Mouse (Mus musculus): Measurements from ENCODE around the gene Slc6a6.

Gene Slc6a6

GRCm38 (mm10) chr6:91683602-91684473, at the start of gene Slc6a6:
Slc6a6 (plus strand) TSS chr6:91684053.
- peak; percentile 92 for DNase-seq

- DNase-seq: no peak
Observed at GRCm38 (mm10) chr6:91634417-91634816, 49.4 kb upstream of the Slc6a6 start.

GRCm38 (mm10) chr6:91634876-91635275, 49.0 kb upstream of the Slc6a6 start:
- no peak for DNase-seq

- DNase-seq: no peak
Observed at GRCm38 (mm10) chr6:91638204-91638995, 45.5 kb upstream of the Slc6a6 start.

DNA sequence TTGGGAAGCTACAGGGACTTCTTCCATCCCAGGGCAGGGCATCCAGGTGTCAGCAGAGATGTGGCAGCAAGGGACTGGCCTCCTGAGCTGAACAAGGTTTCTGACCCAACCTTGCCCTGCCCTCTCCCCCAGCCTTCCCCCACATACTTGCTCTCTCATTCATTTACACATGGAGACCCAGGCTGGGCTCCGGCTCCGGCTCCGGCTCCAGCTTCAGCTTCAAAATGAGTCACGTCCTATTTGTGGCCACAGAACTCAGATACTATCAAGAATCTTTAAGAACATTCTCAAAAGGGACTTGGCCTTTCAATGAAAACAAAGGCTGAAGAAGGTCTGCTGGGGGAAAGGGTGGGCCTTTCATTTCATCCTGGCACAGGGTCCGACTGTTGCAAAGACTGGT, 40.8 kb upstream of the Slc6a6 start:
- no peak for DNase-seq

DNA sequence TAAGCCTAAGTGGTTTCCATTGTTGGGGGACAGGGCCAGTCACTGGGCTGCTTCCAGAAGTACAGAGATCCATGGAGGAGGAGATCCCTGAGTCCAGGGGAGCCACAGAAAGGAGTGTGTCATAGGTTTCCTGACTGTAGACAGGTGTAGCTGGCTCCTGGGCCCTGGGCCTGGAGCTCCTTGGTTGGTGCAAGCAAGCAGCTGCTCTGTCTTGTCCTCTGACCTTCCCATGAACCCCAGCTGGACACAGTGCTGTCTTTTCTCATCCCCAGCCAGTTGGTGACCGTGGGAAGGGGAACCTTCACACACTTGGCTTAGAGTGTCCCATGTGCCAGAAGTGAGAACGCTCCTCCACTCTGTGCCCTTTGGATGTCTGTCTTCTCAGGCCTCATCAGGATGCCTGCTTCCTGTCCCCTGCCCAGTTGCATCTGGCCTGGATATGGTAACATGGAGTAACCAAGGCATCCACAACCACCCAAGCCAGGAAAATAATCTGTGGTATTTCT, 40.4 kb upstream of the Slc6a6 start:
- no peak for DNase-seq

- no peak for DNase-seq
Observed at GRCm38 (mm10) chr6:91646019-91646418, 37.8 kb upstream of the Slc6a6 start.

DNA sequence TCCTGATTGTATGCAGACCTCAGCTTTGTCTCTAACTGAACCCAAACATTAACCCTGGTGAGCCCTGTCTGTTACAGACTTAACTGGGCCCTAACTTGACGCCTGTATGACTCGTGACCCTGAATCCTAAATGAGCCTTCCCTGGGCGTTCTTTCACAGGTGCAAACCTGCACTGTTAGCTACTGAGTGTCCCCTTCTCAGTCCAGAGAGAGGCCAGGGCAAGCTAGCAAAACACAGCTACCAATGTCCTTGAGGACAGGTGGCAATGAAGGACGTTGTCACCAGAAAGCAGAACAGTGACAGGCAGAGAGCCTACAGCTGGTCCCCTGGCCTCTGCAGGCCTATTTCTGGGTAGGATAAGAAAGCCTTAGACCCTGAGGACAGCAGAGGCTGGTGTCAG, 37.0 kb upstream of the Slc6a6 start:
- DNase-seq: no peak

GRCm38 (mm10) chr6:91647385-91647791, 36.5 kb upstream of the Slc6a6 start:
- DNase-seq: no peak

DNA sequence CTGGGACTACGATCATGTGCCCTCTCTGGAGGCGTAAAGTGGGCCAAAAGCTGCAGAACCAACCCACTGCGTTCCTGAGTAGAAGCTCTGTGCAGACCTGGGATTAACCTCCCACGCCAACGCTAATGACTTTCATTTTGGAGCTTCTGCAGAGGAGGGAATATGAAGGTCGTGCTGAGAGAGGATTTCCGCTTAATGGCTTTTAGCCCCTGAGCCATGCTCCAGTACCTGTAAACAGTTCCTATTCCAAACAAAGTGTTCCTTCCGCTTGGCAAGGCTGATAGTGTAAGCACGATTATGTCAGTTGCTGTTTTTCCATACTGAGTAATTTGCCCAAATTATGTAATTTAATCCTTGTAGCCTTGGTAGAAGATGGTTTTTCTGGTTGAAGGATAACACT, 33.6 kb upstream of the Slc6a6 start:
- DNase-seq: no peak

DNA sequence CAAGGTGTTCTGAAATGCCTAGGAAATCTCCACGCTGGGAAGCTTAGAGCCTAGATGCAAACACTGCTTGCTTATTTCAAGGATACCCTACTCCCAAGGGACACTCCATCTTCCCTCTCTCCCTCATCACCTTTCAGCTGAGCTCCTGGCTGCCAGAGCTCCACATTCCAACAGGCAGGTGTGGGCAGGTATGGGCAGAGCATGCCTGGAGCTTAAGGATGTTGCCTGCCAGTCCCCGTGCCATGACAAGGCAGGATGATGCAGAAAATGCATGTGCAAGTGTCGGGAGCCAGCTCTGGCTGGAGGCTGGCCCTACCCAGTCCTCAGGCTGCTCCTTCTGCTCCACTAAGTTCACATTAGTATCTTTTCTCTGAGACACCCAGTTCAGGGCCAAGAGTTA, 31.6 kb upstream of the Slc6a6 start:
- DNase-seq: no peak

DNA sequence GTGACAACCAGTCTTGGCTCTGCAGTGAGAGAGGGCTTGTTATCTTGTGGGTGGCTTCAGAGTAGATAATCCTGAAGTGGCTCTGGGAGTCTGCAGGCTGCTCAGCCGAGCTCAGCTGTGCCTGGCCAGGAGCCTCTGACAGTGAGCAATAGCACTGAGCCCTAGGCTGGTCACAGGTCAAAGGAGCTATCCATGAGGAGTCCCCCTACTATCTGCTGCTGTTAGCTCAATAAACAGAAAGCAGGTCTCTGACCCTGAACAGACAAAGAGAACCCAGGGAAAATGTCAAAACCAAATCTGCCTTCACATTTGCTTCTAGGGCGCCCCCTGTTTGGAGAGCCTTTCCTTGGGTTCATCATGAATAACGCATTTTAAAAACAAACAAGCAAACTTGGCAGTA, 28.6 kb upstream of the Slc6a6 start:
- DNase-seq: no peak

DNA sequence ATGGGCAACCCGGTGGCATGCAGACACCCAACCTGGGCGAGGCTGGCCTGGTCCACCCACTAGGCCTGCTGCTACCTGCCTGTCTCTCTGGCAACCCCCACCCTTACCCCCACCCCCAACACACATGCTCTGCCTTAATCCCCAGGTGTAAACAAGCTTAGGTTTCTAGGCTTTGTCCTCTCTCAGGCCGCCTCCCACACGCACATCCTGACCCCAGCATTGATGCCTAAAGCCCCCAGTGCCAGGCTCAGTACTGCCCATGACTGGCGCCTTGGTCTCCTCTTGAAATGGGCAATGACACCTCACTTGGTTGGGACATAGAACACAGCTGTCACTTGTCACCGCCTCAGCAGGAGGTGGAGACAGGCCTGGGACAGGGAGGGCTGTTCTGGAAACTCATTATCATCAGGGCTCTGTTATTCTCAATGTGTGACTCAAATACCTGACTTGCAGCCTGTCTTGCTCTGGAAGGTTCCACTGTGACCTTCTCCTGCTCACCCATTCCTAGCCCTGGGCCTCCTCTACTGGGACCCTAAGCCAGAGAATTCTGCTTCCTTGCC, 27.9 kb upstream of the Slc6a6 start:
- no peak for DNase-seq

GRCm38 (mm10) chr6:91658288-91658687, 25.6 kb upstream of the Slc6a6 start:
- no peak for DNase-seq

DNA sequence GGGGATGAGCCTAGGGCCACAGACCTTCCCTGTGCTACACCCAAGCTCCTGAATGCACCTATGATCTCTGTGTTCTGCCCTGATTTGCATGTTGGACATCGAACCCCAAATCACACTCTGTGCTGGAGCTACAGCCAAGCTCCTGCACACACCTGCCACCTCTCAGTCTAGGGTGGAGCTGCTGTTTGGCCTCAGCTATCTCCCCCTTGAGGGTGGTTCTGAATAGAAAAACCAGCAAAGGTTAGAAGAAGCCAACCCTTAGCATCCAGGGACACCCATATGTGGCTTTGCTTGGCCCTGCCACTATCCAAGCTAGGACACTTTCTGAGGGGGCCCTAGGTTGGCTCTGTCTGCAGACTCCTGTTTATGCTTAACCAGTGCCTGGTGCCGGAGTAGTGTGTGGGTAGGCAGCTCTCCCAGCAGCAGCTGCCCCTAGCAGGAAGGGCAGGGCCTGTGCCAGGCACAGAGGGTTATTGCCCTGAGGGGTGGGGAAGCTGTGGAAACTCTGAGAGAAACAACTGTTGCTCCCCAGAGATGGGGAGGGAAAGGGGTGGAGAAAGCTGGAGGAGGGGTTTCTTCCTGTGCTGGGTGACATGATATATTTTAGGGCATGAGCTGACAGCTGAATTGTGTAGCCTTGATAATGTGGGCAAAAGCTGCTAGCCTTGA, 23.9 kb upstream of the Slc6a6 start:
- peak; percentile 28 for DNase-seq

DNA sequence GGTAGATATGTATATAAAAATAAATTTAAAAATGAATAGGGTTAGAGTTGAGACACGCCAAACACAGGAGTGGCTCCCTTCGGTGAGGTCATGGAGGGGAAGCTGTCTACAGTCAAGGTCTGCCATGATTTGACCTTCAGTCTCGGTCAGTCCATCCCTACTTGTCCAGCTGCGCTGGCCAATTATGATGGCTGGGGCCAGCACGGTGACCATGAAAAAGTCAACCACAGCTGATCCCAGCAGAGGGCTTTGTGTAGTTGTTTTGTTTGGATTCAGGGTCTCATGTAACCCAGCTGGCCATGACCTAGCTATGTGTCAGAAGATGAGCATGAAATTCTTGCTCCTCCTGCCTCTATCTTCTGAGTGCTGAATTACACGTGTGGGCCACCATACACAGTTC, 21.6 kb upstream of the Slc6a6 start:
- no peak for DNase-seq

DNA sequence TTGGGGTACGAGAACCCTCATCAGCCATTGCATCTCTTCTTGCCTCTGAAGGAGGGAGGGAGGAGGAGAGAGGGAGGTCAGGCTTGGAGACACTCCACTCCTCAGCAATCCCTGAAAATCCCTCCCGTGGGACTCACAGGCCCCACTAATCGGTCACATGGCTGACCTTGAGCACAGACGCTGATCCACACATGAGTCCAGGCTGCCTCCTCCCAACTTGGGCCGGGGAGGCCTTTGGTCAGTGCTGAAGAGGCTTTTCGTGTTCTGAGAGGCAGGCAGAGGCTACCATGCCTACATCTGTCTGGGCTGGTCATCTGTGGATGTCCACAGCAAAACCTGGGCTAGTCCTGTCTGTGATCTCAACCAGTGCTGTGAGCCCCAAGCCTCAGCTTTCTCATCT, 20.2 kb upstream of the Slc6a6 start:
- DNase-seq: no peak

DNA sequence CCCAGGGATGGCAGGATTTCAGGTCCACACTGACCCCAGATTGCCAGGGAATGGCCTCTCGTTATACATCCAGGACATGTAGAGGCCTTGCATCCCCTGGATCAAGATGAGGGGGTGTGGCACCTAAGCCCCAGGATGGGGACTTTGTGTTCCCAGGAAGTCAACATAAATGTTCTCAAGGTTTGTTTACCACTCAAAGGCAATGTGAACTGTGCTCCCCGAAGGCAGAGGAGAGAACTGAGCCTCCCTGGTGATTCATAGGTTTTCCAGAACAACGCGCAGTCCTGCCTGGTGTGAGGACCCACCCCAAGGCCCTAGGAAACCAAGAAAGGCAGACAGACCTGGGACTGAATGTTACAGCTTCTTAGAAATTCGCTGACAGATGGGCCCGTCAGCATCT, 18.6 kb upstream of the Slc6a6 start:
- DNase-seq: no peak

DNA sequence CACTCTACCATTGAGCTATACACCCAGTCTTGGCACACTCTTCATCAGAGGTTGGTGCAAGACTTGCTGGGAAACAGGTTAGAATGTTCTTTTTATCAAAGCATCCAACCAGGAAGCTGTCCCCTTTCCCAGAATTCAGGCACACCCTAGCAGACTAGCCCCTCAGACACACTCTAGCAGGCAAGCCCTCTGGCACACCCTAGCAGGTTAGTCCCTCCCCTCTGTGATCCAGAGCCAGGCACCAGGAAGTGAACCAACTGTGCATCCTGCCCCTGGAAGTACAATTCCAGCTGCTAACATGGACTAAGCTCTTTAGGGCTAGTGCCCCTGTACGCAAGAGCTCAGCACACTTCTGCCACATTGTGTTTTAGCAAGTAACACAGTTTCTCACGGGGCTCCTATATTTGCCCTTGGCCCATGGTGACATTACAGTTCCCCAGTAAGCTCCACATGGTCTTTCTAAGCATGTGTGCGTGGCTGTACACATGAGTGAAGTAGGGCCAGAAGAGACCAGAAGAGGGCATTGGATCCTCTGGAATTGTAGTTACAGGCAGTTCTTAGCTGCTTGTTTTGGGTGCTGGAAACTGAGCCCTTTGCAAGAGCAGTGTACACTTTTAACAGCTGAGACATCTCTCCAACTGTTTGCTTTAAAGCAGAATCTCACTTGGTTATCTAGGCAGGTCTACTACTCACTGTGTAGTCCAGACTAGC, 17.7 kb upstream of the Slc6a6 start:
- DNase-seq: no peak

DNA sequence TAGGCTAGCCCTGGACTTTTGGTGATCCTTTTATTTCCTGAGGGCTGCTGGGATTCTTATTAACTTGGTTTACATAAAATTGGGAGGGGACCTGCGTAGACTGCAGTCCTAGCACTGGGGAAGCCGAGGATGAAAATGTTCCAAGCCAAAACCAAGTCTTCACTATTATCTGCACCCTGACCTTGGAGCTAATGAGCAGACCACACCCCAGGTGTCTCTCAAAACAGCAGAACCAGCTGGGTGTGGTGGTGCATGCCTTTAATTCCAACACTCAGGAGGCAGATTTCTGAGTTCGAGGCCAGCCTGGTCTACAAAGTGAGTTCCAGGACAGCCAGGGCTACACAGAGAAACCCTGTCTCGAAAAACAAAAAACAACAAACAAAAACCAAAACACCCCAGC, 16.7 kb upstream of the Slc6a6 start:
- DNase-seq: no peak

- DNase-seq: no peak
Observed at GRCm38 (mm10) chr6:91668276-91668675, 15.6 kb upstream of the Slc6a6 start.

- DNase-seq: no peak
Observed at GRCm38 (mm10) chr6:91669270-91669669, 14.6 kb upstream of the Slc6a6 start.
